Mouse (Mus musculus) stomach, embryonic 16.5 days (tissue): ENCODE measurements around the gene Rgma. TPM values are rescaled to one million over a fixed set of nuclear protein-coding genes. Genes with fewer than 3 reads are reported as not detected.

Experiments
- ATAC-seq: fragments of 200-750 bp; cut with Nextera tagmentation; 2 replicates; pipeline ENCODE4 v1.8.0; 2017; ENCODE audit warnings: moderate number of reproducible peaks, moderate TSS enrichment; ENCODE audit not compliant: insufficient read depth, low FRiP score
- H3K27ac ChIP-seq: fragments of 300-500 bp; sonication (generic); 2 replicates; pipeline ENCODE4 v1.5.1; 2014; ENCODE audit warnings: low read length
- H3K27me3 ChIP-seq: fragments of 300-500 bp; sonication (generic); 2 replicates; pipeline ENCODE4 v1.6.1; 2014; ENCODE audit warnings: low read length, control low read depth, mixed read lengths; ENCODE audit not compliant: control insufficient read depth, insufficient read depth
- H3K36me3 ChIP-seq: fragments of 300-500 bp; sonication (generic); 2 replicates; pipeline ENCODE4 v1.6.1; 2014; ENCODE audit warnings: low read length; ENCODE audit not compliant: control insufficient read depth, insufficient read depth
- H3K4me1 ChIP-seq: fragments of 300-500 bp; sonication (generic); 2 replicates; pipeline ENCODE4 v1.6.1; 2014; ENCODE audit warnings: low read length, control low read depth, mixed read lengths; ENCODE audit not compliant: control insufficient read depth, insufficient read depth
- H3K4me2 ChIP-seq: fragments of 300-500 bp; sonication (generic); 2 replicates; pipeline ENCODE4 v1.6.1; 2014; ENCODE audit warnings: low read depth, low read length, mixed read lengths
- H3K4me3 ChIP-seq: fragments of 300-500 bp; sonication (generic); replicated peaks from 2 replicates; pipeline ENCODE4 v1.5.1; 2014; ENCODE audit warnings: mild to moderate bottlenecking, low read length
- H3K9ac ChIP-seq: fragments of 300-500 bp; sonication (generic); 2 replicates; pipeline ENCODE4 v1.6.1; 2014; ENCODE audit warnings: low read length
- H3K9me3 ChIP-seq: fragments of 300-500 bp; sonication (generic); replicated peaks from 2 replicates; pipeline ENCODE4 v1.6.1; 2016; ENCODE audit warnings: low read length, control low read depth; ENCODE audit not compliant: control insufficient read depth
- WGBS: fragments of 180-500 bp; shearing (Covaris S2); extraction: QIAGEN DNeasy Blood & Tissue Kit; methylation state at CpG from one replicate; pipeline ENCODE4 v1.1.7; 2014; 5-methylcytosine and 5-hydroxymethylcytosine counted together
- polyA plus RNA-seq: library from polyadenylated mRNA; unstranded; fragments of >200 nt; fragmentation: Nextera tagmentation; extraction: Ambion mirVana; gene quantifications from 2 replicates; pipeline ENCODE4 v1.2.1, GENCODE M21; 2015

Rgma gene
- polyA plus RNA-seq, 1 experiment from 2014 or later = 11.7 TPM

DNA sequence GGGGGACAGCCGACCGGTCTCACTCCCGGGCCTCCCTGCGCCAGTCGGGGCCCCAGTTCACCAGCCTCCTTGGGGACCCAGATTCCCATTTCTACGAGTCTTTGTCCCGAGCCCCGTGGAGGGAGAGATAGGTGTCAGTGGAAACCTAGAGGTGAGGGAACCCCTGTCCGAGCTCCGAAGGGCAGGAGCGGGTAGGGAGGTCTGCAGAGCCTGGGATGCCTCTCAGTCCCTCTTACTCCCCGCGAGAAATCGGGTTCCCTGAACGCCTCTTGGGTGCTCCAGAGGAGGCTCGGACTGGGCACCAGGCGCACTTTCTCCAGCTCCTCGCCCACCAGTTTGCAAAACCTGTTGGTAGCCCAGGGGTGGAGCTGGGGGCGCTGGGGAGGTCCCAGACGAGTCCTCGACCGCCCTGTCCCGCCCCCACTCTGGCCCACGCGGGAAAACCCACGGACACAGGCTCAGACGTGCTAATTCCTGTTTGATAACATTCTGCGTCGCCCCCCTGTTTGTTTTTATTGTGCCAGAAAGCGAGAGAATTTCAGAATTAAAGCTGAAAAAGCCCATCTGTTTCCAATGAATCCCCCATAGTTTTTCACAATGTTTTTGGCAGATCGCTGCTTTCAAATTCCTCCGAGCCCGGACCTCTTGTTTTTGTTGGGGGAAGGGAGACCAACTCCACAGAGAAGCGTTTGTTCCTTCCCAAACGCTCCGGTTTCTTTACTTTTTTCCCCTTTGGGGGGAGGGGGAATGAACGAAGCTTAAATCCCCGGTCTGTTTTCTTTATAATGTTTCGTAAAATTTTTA, 16.4 kb downstream of the Rgma start:
- Histone ChIP-seq H3K4me1 (peaks cover 41% of the 10 kb centered on the region), H3K36me3 (no peaks in the 10 kb centered on the region), H3K9ac (peak overlapping the region; percentile 92), H3K9me3 (no peaks in the 10 kb centered on the region), H3K27ac (peak overlapping the region; percentile 95), H3K4me2 (peak overlapping the region; percentile 79), H3K27me3 (no peaks in the 10 kb centered on the region), H3K4me3 (peak overlapping the region; percentile 60)
- peak; percentile 16; the same call in 1 of the 2 replicates for ATAC-seq
- under 1% methylated on average over 39 of the region's 39 CpGs for WGBS

- no peak for ATAC-seq
- peak overlapping the region; percentile 60 for H3K4me3 ChIP-seq
- H3K9me3 ChIP-seq = no peaks in the 10 kb centered on the region
- H3K9ac ChIP-seq = peak overlapping the region; percentile 92
- H3K4me1 ChIP-seq = peaks cover 41% of the 10 kb centered on the region
- no peaks in the 10 kb centered on the region for H3K36me3 ChIP-seq
- peak overlapping the region; percentile 95 for H3K27ac ChIP-seq
- peak overlapping the region; percentile 79 for H3K4me2 ChIP-seq
- no peaks in the 10 kb centered on the region for H3K27me3 ChIP-seq
- 2% methylated on average over 9 of the region's 9 CpGs for WGBS
These were observed 17.1 kb downstream of the Rgma start for GRCm38 (mm10) chr7:73392359-73392758.

GRCm38 (mm10) chr7:73393307-73394012, 18.2 kb downstream of the Rgma start:
- no peak for ATAC-seq
- Histone ChIP-seq H3K9me3 (no peaks in the 10 kb centered on the region), H3K4me3 (peak overlapping the region; percentile 60), H3K27me3 (no peaks in the 10 kb centered on the region), H3K4me1 (peaks cover 49% of the 10 kb centered on the region), H3K4me2 (peak overlapping the region; percentile 79), H3K36me3 (no peaks in the 10 kb centered on the region), H3K27ac (no peak overlapping the region; the same call in 1 of the 2 replicates), H3K9ac (peak overlapping the region; percentile 38)
- WGBS = 28% methylated on average over 9 of the region's 9 CpGs

GRCm38 (mm10) chr7:73394013-73394409, 18.7 kb downstream of the Rgma start:
- H3K4me1 ChIP-seq = peaks cover 55% of the 10 kb centered on the region

DNA sequence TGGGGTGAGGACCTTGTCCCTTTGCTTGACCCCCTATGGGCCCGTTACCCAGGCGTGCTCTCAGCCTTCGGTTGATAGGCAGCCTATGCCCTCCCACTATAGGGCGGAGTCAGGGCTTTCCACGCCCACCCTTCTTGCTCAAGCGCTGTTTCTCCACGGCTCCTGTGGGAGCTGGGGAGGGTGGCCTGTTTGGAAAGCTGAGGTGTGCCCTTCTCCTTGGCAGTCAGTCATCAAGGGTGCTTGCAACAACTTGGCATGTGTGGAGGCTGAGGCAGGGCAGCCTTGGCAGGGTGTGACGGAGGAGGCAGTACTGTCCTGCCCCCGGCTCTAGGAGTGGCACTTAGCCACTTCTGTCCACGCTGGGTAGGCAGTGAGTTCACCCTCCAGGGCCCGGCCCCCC, 23.0 kb downstream of the Rgma start:
- Histone ChIP-seq H3K27me3 (no peaks in the 10 kb centered on the region), H3K4me2 (peak overlapping the region; percentile 45), H3K27ac (peak overlapping the region; percentile 7; the same call in 1 of the 2 replicates), H3K4me1 (peaks cover 44% of the 10 kb centered on the region), H3K36me3 (no peaks in the 10 kb centered on the region), H3K9ac (no peak overlapping the region), H3K9me3 (no peaks in the 10 kb centered on the region), H3K4me3 (0 out of 2 replicates have a peak overlapping the region, but pooled peaks have one; percentile 1)
- 19% methylated on average over 11 of the region's 11 CpGs for WGBS
- peak; percentile 41; the same call in 1 of the 2 replicates for ATAC-seq

More at GRCm38 (mm10) chr7:73394013-73394409, 18.7 kb downstream of the Rgma start:
- no peak for ATAC-seq
- H3K9ac ChIP-seq = peak overlapping the region; percentile 38
- H3K36me3 ChIP-seq = no peaks in the 10 kb centered on the region
- no peaks in the 10 kb centered on the region for H3K9me3 ChIP-seq
- H3K4me3 ChIP-seq = peak overlapping the region; percentile 60
- WGBS = 33% methylated on average over 4 of the region's 4 CpGs
- H3K27me3 ChIP-seq = no peaks in the 10 kb centered on the region
- no peak overlapping the region for H3K27ac ChIP-seq
- H3K4me2 ChIP-seq = peak overlapping the region; percentile 79

GRCm38 (mm10) chr7:73398806-73399442, 23.6 kb downstream of the Rgma start:
- peaks cover 38% of the 10 kb centered on the region for H3K4me1 ChIP-seq
- peak overlapping the region; percentile 22 for H3K9ac ChIP-seq
- 18% methylated on average over 19 of the region's 19 CpGs for WGBS

DNA sequence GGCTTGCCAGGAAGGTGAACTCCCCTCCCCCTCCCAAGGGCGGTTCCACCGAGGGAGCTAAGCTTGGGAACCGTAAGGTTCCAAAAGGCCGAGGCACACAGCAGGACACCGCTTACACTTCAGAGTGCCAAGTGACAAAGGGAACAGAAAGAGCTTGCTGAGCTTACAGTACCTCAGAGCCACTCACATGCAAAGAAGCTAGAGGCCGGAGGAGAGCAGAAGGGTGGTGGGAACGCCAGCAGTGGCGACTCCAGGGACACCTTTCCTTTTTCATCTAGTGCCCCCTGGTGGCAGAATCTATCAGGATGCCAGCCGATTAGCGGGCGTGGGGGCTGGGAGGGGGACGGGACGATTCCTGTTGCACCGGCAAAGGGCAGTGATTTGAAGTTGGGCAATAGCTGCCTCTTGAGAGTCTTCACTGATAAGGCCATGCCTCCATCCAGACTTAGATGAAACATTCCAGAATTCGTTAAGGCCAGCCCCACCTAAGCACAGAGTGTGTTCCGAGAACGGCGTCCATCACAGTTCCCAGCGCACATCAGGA, 24.3 kb downstream of the Rgma start:
- no peaks in the 10 kb centered on the region for H3K27me3 ChIP-seq
- 0 out of 2 replicates have a peak overlapping the region, but pooled peaks have one; percentile 5 for H3K27ac ChIP-seq
- H3K4me2 ChIP-seq = peak overlapping the region; percentile 45
- no peaks in the 10 kb centered on the region for H3K36me3 ChIP-seq
- peak; percentile 54 for ATAC-seq
- no peaks in the 10 kb centered on the region for H3K9me3 ChIP-seq
- peak overlapping the region; percentile 20 for H3K4me3 ChIP-seq
- H3K4me1 ChIP-seq = peaks cover 32% of the 10 kb centered on the region
- H3K9ac ChIP-seq = peak overlapping the region; percentile 22
- WGBS = 4% methylated on average over 19 of the region's 19 CpGs

More at GRCm38 (mm10) chr7:73398806-73399442, 23.6 kb downstream of the Rgma start:
- Histone ChIP-seq H3K4me2 (peak overlapping the region; percentile 45), H3K9me3 (no peaks in the 10 kb centered on the region), H3K4me3 (peak overlapping the region; percentile 20), H3K36me3 (no peaks in the 10 kb centered on the region), H3K27ac (peak overlapping the region; percentile 7), H3K27me3 (no peaks in the 10 kb centered on the region)
- no peak for ATAC-seq

DNA sequence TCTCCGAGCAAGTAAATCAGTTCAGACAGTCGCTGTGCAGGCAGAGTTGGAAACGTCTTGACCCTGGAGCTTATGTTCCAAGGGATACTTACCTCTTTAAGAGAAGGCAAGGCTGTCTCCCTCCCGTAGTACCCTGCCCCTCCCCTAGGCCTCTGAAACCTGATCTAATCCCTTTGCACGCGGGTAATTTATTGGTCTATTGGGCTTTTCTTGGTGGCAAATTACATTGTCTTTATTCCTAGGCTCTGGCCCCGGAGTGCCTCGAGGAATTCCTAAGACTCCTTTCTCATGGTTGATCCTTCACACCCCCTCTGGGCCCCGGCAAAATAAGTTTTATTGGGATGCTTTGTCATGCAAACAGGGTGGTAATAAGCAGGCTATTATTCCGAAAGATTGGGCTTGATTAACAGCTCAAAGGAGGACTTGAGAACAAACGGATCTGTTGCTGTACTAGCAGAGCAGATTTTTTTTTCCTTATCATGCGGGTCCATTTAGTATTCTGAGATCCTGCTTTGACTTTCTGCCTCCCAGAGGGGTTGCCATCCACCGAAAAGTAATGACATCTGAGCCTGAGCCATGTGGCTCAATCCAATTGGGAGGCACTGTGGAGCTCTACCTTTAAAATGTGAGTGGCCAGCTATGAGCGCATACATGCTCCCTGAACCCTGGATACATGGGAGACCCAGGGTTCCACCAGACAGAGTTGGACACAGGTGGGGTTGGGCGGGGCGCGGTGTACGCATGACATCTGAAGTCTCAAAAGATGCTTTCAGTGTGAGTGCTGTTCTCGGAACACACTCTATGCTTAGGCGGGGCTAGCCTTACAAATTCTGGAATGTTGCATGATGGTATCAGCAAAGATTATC, 25.0 kb downstream of the Rgma start:
- H3K27ac ChIP-seq = no peak overlapping the region
- H3K4me3 ChIP-seq = peak overlapping the region; percentile 20
- H3K4me1 ChIP-seq = peaks cover 32% of the 10 kb centered on the region
- H3K9me3 ChIP-seq = no peaks in the 10 kb centered on the region
- ATAC-seq = no peak
- H3K4me2 ChIP-seq = peak overlapping the region; percentile 45
- WGBS = 32% methylated on average over 20 of the region's 20 CpGs
- H3K9ac ChIP-seq = no peak overlapping the region
- H3K36me3 ChIP-seq = no peaks in the 10 kb centered on the region; the same call in 1 of the 2 replicates
- no peaks in the 10 kb centered on the region for H3K27me3 ChIP-seq
